Comparison of ENCODE assay signal across 25 mouse cellular contexts in genomic region chr10:75302536-75302935, GRCm38 (mm10). TPM values are rescaled to one million over a fixed set of nuclear protein-coding genes. Genes with fewer than 3 reads are reported as not detected.
A peak's percentile ranks its signal among the peaks of the same experiment; 100 is the strongest.
DNase-seq lines count a peak whose midpoint lies in the region; ATAC-seq lines count a peak whose summit lies in the region.
"Had no signal": no experiment of that assay in that cellular context is flagged by ENCODE, and none has a peak within 500 bp of the region (broad histone marks: within the 10 kb centered on the region; RNA-seq: fewer than 3 reads in every experiment).

No protein-coding gene starts in this region.

- no peaks in the 10 kb centered on the region for H3K27me3 ChIP-seq in heart, embryonic 13.5 days (replicated peaks)
- H3K27me3 ChIP-seq in megakaryocyte, embryonic 14.5 days (replicated peaks) = no peaks in the 10 kb centered on the region
- H3K27me3 ChIP-seq: kidney, embryonic 15.5 days; limb, embryonic 13.5 days; midbrain, embryonic 13.5 days; Patski; stomach, embryonic 15.5 days had no signal

- peak overlapping the region; percentile 36; the same call in 1 of the 2 replicates for H3K27ac ChIP-seq in heart, embryonic 13.5 days (replicated peaks)
- H3K27ac ChIP-seq: heart, embryonic 10.5 days; kidney, embryonic 15.5 days; layer of hippocampus, adult 2 months; limb, embryonic 13.5 days; midbrain, embryonic 13.5 days; stomach, embryonic 15.5 days had no signal

- H3K4me3 ChIP-seq in heart, embryonic 13.5 days = no peak overlapping the region
- H3K4me3 ChIP-seq in megakaryocyte, embryonic 14.5 days (replicated peaks) = peak overlapping the region; percentile 79
- H3K4me3 ChIP-seq: heart, embryonic 10.5 days; kidney, embryonic 15.5 days; layer of hippocampus, adult 2 months; limb, embryonic 13.5 days; midbrain, embryonic 13.5 days; stomach, embryonic 15.5 days had no signal

- H3K9me3 ChIP-seq in heart, embryonic 13.5 days = no peaks in the 10 kb centered on the region
- no peaks in the 10 kb centered on the region for H3K9me3 ChIP-seq in megakaryocyte, embryonic 14.5 days
- H3K9me3 ChIP-seq: G1E; heart, embryonic 10.5 days; kidney, embryonic 15.5 days; limb, embryonic 13.5 days; midbrain, embryonic 13.5 days; stomach, embryonic 15.5 days had no signal

- 86% methylated on average over 4 of the region's 4 CpGs for WGBS in heart, embryonic 13.5 days

- peaks cover 56% of the 10 kb centered on the region for H3K36me3 ChIP-seq in heart, embryonic 13.5 days
- H3K36me3 ChIP-seq in megakaryocyte, embryonic 14.5 days (replicated peaks; ENCODE audit: low read length) = peaks cover 56% of the 10 kb centered on the region

- no peak overlapping the region for H3K4me2 ChIP-seq in heart, embryonic 13.5 days
- H3K4me2 ChIP-seq: kidney, embryonic 15.5 days; limb, embryonic 13.5 days; midbrain, embryonic 13.5 days; stomach, embryonic 15.5 days had no signal

- peaks cover 59% of the 10 kb centered on the region for H3K4me1 ChIP-seq in heart, embryonic 13.5 days
- peaks cover 100% of the 10 kb centered on the region for H3K4me1 ChIP-seq in megakaryocyte, embryonic 14.5 days
- H3K4me1 ChIP-seq: stomach, embryonic 15.5 days had no signal

- H3K9ac ChIP-seq in heart, embryonic 13.5 days = no peak overlapping the region
- H3K9ac ChIP-seq: forebrain, postnatal 0 days; kidney, embryonic 15.5 days; limb, embryonic 13.5 days; midbrain, embryonic 13.5 days; stomach, embryonic 15.5 days had no signal

- peak; percentile 54 to 69 for DNase-seq in cerebellum, postnatal 10 days
- DNase-seq in cerebellum, adult 18-20 months = no peak
- DNase-seq in heart, adult 11 months = no peak
- no peak for DNase-seq in spleen, adult 18-20 months
- DNase-seq in right cerebral cortex, postnatal 36 days (ENCODE audit: low spot score in 2 of 2) = no peak
- DNase-seq: adrenal gland, postnatal 14 days; cerebellum, adult 11-12 months; cerebellum, postnatal 36 days; forebrain, postnatal 0 days; gastrocnemius, postnatal 14 days; kidney, adult 18-20 months; kidney, postnatal 36 days; lung, postnatal 36 days; thymus, postnatal 25 days had no signal

- ATAC-seq in heart, embryonic 13.5 days (ENCODE audit: extremely low read depth, insufficient number of reproducible peaks, low FRiP score, low TSS enrichment) = no peak
- ATAC-seq in megakaryocyte, adult 5-6 weeks (ENCODE audit: poor library complexity, severe bottlenecking) = no peak
- ATAC-seq: midbrain, embryonic 13.5 days; Patski had no signal

RNA-seq across cellular contexts. Expression of gene Adora2a, which starts 14.1 kb away (rescaled TPM):
- polyA plus RNA-seq in heart, embryonic 13.5 days (2015; fragmentation: Nextera tagmentation; extraction: Ambion mirVana) = 3.4 and 4.6 TPM in 2 replicates
- polyA plus RNA-seq in megakaryocyte, embryonic 14.5 days (2012; ENCODE audit: insufficient read depth, low replicate concordance) = 10.7 and 16.9 TPM in 2 replicates
- total RNA-seq in megakaryocyte, adult 5-6 weeks (2015) = 3.3 TPM in 2 replicates
- total RNA-seq in megakaryocyte, adult 5-6 weeks (2017) = 2.6 and 3.0 TPM in 2 replicates

Comparison
In these comparisons a context has a peak if more than half of its experiments do, and no peak if none do; other contexts are left out.
1. DNase-seq: peak in cerebellum, postnatal 10 days (2 of 2); none in cerebellum, adult 18-20 months (0 of 2), heart, adult 11 months (single experiment), spleen, adult 18-20 months (0 of 2) and right cerebral cortex, postnatal 36 days (0 of 2).